Mouse (Mus musculus) skeletal muscle tissue, postnatal 0 days (tissue): ENCODE results near the gene Rnf38. TPM values are rescaled to one million over a fixed set of nuclear protein-coding genes. Genes with fewer than 3 reads are reported as not detected.

Experiments used
- microRNA-seq, 2 experiments: library from miRNA; unstranded; fragments of <30 nt; microRNA quantifications; one replicate each; pipeline ENCODE4; 2016
- polyA plus RNA-seq: library from polyadenylated mRNA; unstranded; fragments of >200 nt; fragmentation: Nextera tagmentation; extraction: Ambion mirVana; gene quantifications from 2 replicates; pipeline ENCODE4 v1.2.1, GENCODE M21; 2015

Rnf38 gene
- 4.3 TPM in 2 replicates for polyA plus RNA-seq

GRCm38 (mm10) chr4:44233713-44234003 lies at the start of gene Rnf38:
TSS of gene Rnf38 (minus strand) at chr4:44233789.

GRCm38 (mm10) chr4:44083945-44084344 lies 149.6 kb downstream of the Rnf38 start, which contains the start of gene Gne:
TSS of gene Gne (minus strand) at chr4:44084177.

Small RNA genes lying within 50 kb of the gene (microRNA-seq; reads per million reads assigned to microRNA genes)
- 0 reads per million in 2 experiments for gene Mir5106

Other genes starting within 250 kb of the Rnf38 start
- 167 and 198 TPM in 2 replicates for gene Clta, start 229.3 kb downstream of the Rnf38 start, polyA plus RNA-seq
- 9.7 and 12.6 TPM in 2 replicates for gene Gne, start 149.6 kb downstream of the Rnf38 start, polyA plus RNA-seq
- 7.0 and 8.1 TPM in 2 replicates for gene Melk, start 67.1 kb upstream of the Rnf38 start, polyA plus RNA-seq